Mouse (Mus musculus) liver, embryonic 14.5 days (tissue): Measurements from ENCODE around the gene Tia1. TPM values are rescaled to one million over a fixed set of nuclear protein-coding genes. Genes with fewer than 3 reads are reported as not detected.
A peak's percentile ranks its signal among the peaks of the same experiment; 100 is the strongest.

Experiments used
- ATAC-seq: fragments of 200-750 bp; cut with Nextera tagmentation; 2 replicates; pipeline ENCODE4 v1.8.0; 2017; ENCODE audit warnings: moderate number of reproducible peaks, mild to moderate bottlenecking, moderate library complexity; ENCODE audit not compliant: insufficient read depth
- DNase-seq, 3 experiments: peaks; one replicate each; pipeline ENCODE4 v3.0.0-alpha.2; 2012 to 2013; ENCODE audit warnings: low read depth in 3 of 3, low spot score in 3 of 3
- H3K27ac ChIP-seq: fragments of 300-500 bp; sonication (generic); 2 replicates; pipeline ENCODE4 v1.5.1; 2014; ENCODE audit warnings: moderate library complexity, mild to moderate bottlenecking, control low read depth, inconsistent platforms
- H3K27me3 ChIP-seq: fragments of 300-500 bp; sonication (generic); 2 replicates; pipeline ENCODE4 v1.6.1; 2014; ENCODE audit warnings: mild to moderate bottlenecking, low read length, moderate library complexity; ENCODE audit not compliant: control insufficient read depth, insufficient read depth
- H3K36me3 ChIP-seq: fragments of 300-500 bp; sonication (generic); replicated peaks from 2 replicates; pipeline ENCODE4 v1.6.1; 2014; ENCODE audit warnings: low read depth; ENCODE audit not compliant: control insufficient read depth, insufficient read depth
- H3K4me1 ChIP-seq, 2 experiments: fragments of 200-500 bp in 1 of 2; fragments of 300-500 bp in 1 of 2; sonication (generic) in 1 of 2; replicated peaks; 2 replicates each; pipeline ENCODE4 v1.6.1; 2012 to 2014; ENCODE audit warnings: antibody characterized with exemption in 1 of 2, inconsistent platforms in 1 of 2, low read length in 1 of 2; ENCODE audit not compliant: control insufficient read depth in 2 of 2, insufficient read depth in 2 of 2
- H3K4me2 ChIP-seq: fragments of 300-500 bp; sonication (generic); 2 replicates; pipeline ENCODE4 v1.6.1; 2014; ENCODE audit warnings: low read depth, mild to moderate bottlenecking, control low read depth, moderate library complexity
- H3K4me3 ChIP-seq, 2 experiments: fragments of 200-500 bp in 1 of 2; fragments of 300-500 bp in 1 of 2; sonication (generic) in 1 of 2; 2 replicates each; pipeline ENCODE4 v1.5.1; 2012 to 2014; ENCODE audit warnings: low read depth in 2 of 2, low read length in 2 of 2, mild to moderate bottlenecking in 2 of 2, control low read depth in 1 of 2, inconsistent platforms in 1 of 2, moderate library complexity in 1 of 2; ENCODE audit not compliant: insufficient read depth in 1 of 2
- H3K9ac ChIP-seq: fragments of 300-500 bp; sonication (generic); replicated peaks from 2 replicates; pipeline ENCODE4 v1.6.1; 2014; ENCODE audit warnings: mild to moderate bottlenecking, control low read depth, moderate library complexity
- H3K9me3 ChIP-seq: fragments of 300-500 bp; sonication (generic); 2 replicates; pipeline ENCODE4 v1.6.1; 2016; ENCODE audit warnings: low read length, mixed read lengths; ENCODE audit not compliant: control insufficient read depth
- CTCF ChIP-seq: IDR thresholded peaks from 2 replicates; pipeline ENCODE4 v1.5.1; 2016; ENCODE audit warnings: antibody characterized with exemption, low read depth, control low read depth
- EP300 ChIP-seq: IDR thresholded peaks from 2 replicates; pipeline ENCODE4 v1.6.1; 2016; ENCODE audit warnings: antibody characterized with exemption, low read depth
- WGBS: fragments of 180-500 bp; shearing (Covaris S2); extraction: QIAGEN DNeasy Blood & Tissue Kit; methylation state at CpG from one replicate; pipeline ENCODE4 v1.1.7; 2014; ENCODE audit not compliant: insufficient replicate concordance; 5-methylcytosine and 5-hydroxymethylcytosine counted together
- polyA plus RNA-seq, 2 experiments: library from polyadenylated mRNA; depleted of rRNA in 1 of 2; stranded (reverse) in 1 of 2; unstranded in 1 of 2; fragments of >200 nt; fragmentation: Nextera tagmentation in 1 of 2; extraction: Ambion mirVana in 1 of 2; gene quantifications; 2 replicates each; pipeline versions ENCODE4 v1.2.1 to v1.2.3; 2012 to 2014

Tia1 gene
- polyA plus RNA-seq, 2 experiments: 14.7 to 16.9 TPM

DNA sequence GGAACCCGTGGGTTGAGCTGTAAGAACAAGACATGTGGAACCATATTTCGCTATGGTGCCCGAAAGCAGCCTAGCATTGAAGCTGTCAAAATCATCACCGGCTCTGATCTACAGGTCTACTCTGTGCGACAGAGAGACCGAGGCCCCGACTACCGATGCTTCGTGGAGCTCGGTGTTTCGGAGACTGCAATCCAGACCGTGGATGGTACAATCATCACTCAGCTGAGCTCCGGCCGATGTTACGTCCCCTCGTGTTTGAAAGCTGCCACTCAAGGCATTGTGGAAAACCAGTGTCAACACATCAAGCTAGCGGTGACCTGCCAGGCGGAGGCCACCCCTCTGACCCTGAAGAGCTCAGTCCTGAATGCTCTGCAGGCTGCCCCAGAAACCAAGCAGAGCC, 41.5 kb downstream of the Tia1 start:
- WGBS: 84% methylated on average over 18 of the region's 18 CpGs
- Histone ChIP-seq H3K4me2 (no peak overlapping the region), H3K9ac (no peak overlapping the region), H3K27ac (no peak overlapping the region), H3K27me3 (no peaks in the 10 kb centered on the region), H3K4me3 (no peak overlapping the region), H3K36me3 (peaks cover 11% of the 10 kb centered on the region), H3K9me3 (no peaks in the 10 kb centered on the region), H3K4me1 (no peaks in the 10 kb centered on the region)
- DNase-seq (no peak), ATAC-seq (no peak)
- no peak for TF ChIP-seq CTCF
- no peak for TF ChIP-seq EP300

DNA sequence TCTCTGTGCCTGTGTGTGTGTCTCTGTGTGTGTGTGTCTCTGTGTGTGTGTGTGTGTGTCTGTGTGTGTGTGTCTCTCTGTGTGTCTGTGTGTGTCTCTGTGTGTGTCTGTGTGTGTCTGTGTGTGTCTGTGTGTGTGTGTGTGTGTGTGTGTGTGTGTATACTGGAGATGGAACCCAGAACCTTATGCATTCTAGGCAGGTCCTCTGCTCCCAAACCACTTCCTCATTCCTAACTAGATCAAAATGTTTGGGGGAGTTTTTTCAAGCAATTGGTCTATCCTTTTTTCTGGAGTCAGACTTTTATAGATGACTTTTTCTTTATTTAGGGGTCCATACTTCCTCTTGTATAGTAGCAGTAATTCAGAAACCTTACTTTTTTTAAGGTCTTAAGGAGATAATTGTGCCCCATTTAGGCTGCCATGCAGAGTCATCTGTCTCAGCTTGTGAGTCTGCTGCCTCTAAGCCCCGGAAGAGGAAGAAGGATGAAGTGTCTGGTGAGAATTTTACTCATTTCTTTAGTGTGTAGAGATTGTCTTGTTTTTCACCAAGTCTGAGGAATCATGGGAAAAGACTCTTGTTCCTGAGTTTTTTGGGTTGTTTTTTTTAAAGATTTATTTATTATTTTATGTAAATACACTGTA, 43.0 kb downstream of the Tia1 start:
- Histone ChIP-seq H3K27ac (no peak overlapping the region), H3K4me2 (no peak overlapping the region), H3K27me3 (no peaks in the 10 kb centered on the region), H3K9ac (no peak overlapping the region), H3K4me1 (no peaks in the 10 kb centered on the region), H3K9me3 (no peaks in the 10 kb centered on the region), H3K36me3 (peaks cover 11% of the 10 kb centered on the region), H3K4me3 (no peak overlapping the region)
- ATAC-seq: no peak
- no peak for DNase-seq
- no peak for TF ChIP-seq EP300
- no peak for TF ChIP-seq CTCF
- WGBS: 42% methylated on average over 1 of the region's 1 CpGs

DNA sequence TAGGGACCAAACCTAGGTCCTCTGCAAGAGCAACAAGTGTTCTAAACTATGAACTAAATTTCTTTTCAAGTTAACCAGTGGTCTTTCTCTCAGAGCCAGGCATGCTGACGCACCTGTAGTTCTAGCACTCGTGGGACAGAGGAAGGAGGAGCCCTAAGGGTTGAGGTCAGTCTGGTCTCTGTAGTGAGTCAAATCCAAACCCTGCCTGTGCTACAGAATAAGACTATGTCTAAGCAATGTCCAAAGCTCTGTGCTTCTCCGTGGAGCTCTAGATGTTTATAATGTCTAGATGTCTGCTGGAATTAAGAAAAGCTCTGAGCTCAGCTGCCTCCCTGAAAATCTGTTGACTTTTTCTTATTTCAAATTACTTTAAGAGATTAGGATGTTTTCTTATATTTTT, 52.7 kb downstream of the Tia1 start:
- no peak overlapping the region for H3K27ac ChIP-seq
- no peaks in the 10 kb centered on the region for H3K9me3 ChIP-seq
- H3K4me2 ChIP-seq: no peak overlapping the region
- WGBS: 79% methylated on average over 3 of the region's 3 CpGs
- no peaks in the 10 kb centered on the region for H3K27me3 ChIP-seq
- H3K36me3 ChIP-seq: peaks cover 17% of the 10 kb centered on the region
- H3K4me3 ChIP-seq: no peak overlapping the region
- no peak overlapping the region for H3K9ac ChIP-seq
- ATAC-seq (no peak), DNase-seq (no peak)
- no peaks in the 10 kb centered on the region for H3K4me1 ChIP-seq
- TF ChIP-seq EP300 (no peak), CTCF (no peak)

DNA sequence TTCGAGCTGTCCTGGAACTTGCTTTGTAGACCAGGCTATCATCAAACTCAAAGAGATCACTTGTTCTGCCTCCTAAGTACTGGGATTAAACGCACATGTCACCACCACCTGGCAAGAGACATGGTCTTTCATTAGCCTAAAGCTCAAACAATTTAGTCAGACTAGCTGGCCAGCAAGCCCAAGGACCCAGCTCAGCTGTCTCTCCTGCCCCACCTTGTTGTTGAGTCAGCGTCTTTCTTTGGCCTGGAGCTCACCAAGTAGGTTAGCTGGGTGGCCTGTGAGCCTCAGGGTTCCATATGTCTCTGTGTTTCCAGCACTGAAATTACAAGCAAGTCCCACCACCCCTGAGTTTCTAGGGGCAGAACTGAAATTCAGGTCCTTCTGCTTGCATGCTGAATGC, 59.1 kb downstream of the Tia1 start:
- H3K9me3 ChIP-seq: no peaks in the 10 kb centered on the region
- DNase-seq (no peak), ATAC-seq (no peak)
- WGBS: 79% methylated on average over 3 of the region's 3 CpGs
- H3K4me1 ChIP-seq: no peaks in the 10 kb centered on the region
- peaks cover 6% of the 10 kb centered on the region for H3K36me3 ChIP-seq
- H3K4me2 ChIP-seq: no peak overlapping the region
- H3K27ac ChIP-seq: no peak overlapping the region
- H3K4me3 ChIP-seq: no peak overlapping the region
- no peak for TF ChIP-seq CTCF
- TF ChIP-seq EP300: no peak
- H3K27me3 ChIP-seq: no peaks in the 10 kb centered on the region
- no peak overlapping the region for H3K9ac ChIP-seq

DNA sequence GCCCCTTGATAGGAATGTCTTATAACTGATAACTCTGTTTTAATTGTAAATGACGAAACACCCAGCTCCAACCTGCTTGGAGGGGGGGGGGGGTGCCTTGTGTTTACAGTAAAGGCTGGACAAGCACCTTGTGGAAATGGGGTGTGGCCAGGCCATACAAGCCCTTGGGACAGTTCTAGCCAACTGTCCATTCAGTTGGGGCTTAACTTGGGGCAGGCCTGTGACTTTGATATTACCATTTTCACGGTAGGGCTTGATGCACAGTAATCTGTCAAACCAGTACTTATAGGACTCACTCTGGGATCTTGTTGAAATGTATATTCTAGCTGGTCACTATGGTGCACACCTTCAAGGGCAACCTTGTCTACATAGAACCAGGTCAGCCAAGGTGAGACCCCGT, 67.3 kb downstream of the Tia1 start:
- TF ChIP-seq EP300 (no peak), CTCF (no peak)
- peak overlapping the region; percentile 65 for H3K27ac ChIP-seq
- peak overlapping the region; percentile 89 for H3K4me2 ChIP-seq
- H3K9ac ChIP-seq: peak overlapping the region; percentile 74
- H3K4me3 ChIP-seq: peak overlapping the region; percentile 58 to 73
- 49% methylated on average over 3 of the region's 3 CpGs for WGBS
- H3K27me3 ChIP-seq: no peaks in the 10 kb centered on the region
- H3K4me1 ChIP-seq: peaks cover 15 to 22% of the 10 kb centered on the region in 2 experiments
- no peak for ATAC-seq
- no peak for DNase-seq
- no peaks in the 10 kb centered on the region for H3K9me3 ChIP-seq
- no peaks in the 10 kb centered on the region; the same call in 1 of the 2 replicates for H3K36me3 ChIP-seq
